Mouse (Mus musculus) heart, embryonic 11.5 days (tissue): ENCODE results near the gene Mta2. TPM values are rescaled to one million over a fixed set of nuclear protein-coding genes. Genes with fewer than 3 reads are reported as not detected.

Experiments used
- ATAC-seq: fragments of 200-750 bp; cut with Nextera tagmentation; replicated peaks from 2 replicates; pipeline ENCODE4 v1.8.0; 2017; ENCODE audit warnings: moderate library complexity; ENCODE audit not compliant: insufficient number of reproducible peaks, low FRiP score, low TSS enrichment
- H3K27ac ChIP-seq: fragments of 300-500 bp; sonication (generic); 2 replicates; pipeline ENCODE4 v1.5.1; 2014; ENCODE audit warnings: mild to moderate bottlenecking, low read depth, low read length
- H3K27me3 ChIP-seq: fragments of 300-500 bp; sonication (generic); 2 replicates; pipeline ENCODE4 v1.6.1; 2014; ENCODE audit warnings: mild to moderate bottlenecking, low read length, mixed read lengths; ENCODE audit not compliant: control insufficient read depth, insufficient read depth
- H3K36me3 ChIP-seq: fragments of 300-500 bp; sonication (generic); 2 replicates; pipeline ENCODE4 v1.6.1; 2014; ENCODE audit warnings: mild to moderate bottlenecking, low read length, moderate library complexity, mixed read lengths; ENCODE audit not compliant: control insufficient read depth, insufficient read depth
- H3K4me1 ChIP-seq: fragments of 300-500 bp; sonication (generic); 2 replicates; pipeline ENCODE4 v1.6.1; 2014; ENCODE audit warnings: low read length; ENCODE audit not compliant: control insufficient read depth, insufficient read depth
- H3K4me2 ChIP-seq: fragments of 300-500 bp; sonication (generic); 2 replicates; pipeline ENCODE4 v1.6.1; 2014; ENCODE audit warnings: mild to moderate bottlenecking, moderate library complexity
- H3K4me3 ChIP-seq: fragments of 300-500 bp; sonication (generic); 2 replicates; pipeline ENCODE4 v1.5.1; 2014; ENCODE audit warnings: low read depth, low read length
- H3K9ac ChIP-seq: fragments of 300-500 bp; sonication (generic); 2 replicates; pipeline ENCODE4 v1.6.1; 2014; ENCODE audit warnings: mild to moderate bottlenecking, low read depth, low read length, moderate library complexity
- H3K9me3 ChIP-seq: fragments of 300-500 bp; sonication (generic); replicated peaks from 2 replicates; pipeline ENCODE4 v1.6.1; 2016; ENCODE audit warnings: low read length; ENCODE audit not compliant: control insufficient read depth
- WGBS: fragments of 180-500 bp; shearing (Covaris S2); extraction: QIAGEN DNeasy Blood & Tissue Kit; methylation state at CpG from one replicate; pipeline ENCODE4 v1.1.7; 2014; ENCODE audit not compliant: insufficient replicate concordance; 5-methylcytosine and 5-hydroxymethylcytosine counted together
- polyA plus RNA-seq: library from polyadenylated mRNA; unstranded; fragments of >200 nt; fragmentation: Nextera tagmentation; extraction: Ambion mirVana; gene quantifications from 2 replicates; pipeline ENCODE4 v1.2.1, GENCODE M21; 2014

Gene Mta2
- polyA plus RNA-seq, 1 experiment from 2014 or later = 30.0 TPM

GRCm38 (mm10) chr19:8921741-8922140 lies 19.9 kb upstream of the Mta2 start:
- H3K4me2 ChIP-seq = peak overlapping the region; percentile 87
- 77% methylated on average over 9 of the region's 9 CpGs for WGBS
- H3K9me3 ChIP-seq = no peaks in the 10 kb centered on the region
- H3K4me3 ChIP-seq = no peak overlapping the region; the same call in 1 of the 2 replicates
- H3K4me1 ChIP-seq = peaks cover 8% of the 10 kb centered on the region
- no peaks in the 10 kb centered on the region for H3K27me3 ChIP-seq
- no peak for ATAC-seq
- H3K9ac ChIP-seq = no peak overlapping the region
- peaks cover 14% of the 10 kb centered on the region for H3K36me3 ChIP-seq
- H3K27ac ChIP-seq = no peak overlapping the region

- Histone ChIP-seq H3K9me3 (no peaks in the 10 kb centered on the region), H3K27me3 (no peaks in the 10 kb centered on the region), H3K9ac (no peak overlapping the region), H3K4me3 (no peak overlapping the region), H3K4me2 (no peak overlapping the region), H3K4me1 (peaks cover 20% of the 10 kb centered on the region), H3K36me3 (peaks cover 16% of the 10 kb centered on the region), H3K27ac (no peak overlapping the region)
- no peak for ATAC-seq
- 94% methylated on average over 2 of the region's 2 CpGs for WGBS
Measured at GRCm38 (mm10) chr19:8926766-8927165, 14.9 kb upstream of the Mta2 start.

GRCm38 (mm10) chr19:8927891-8928525 lies 13.7 kb upstream of the Mta2 start:
- Histone ChIP-seq H3K4me2 (no peak overlapping the region), H3K27ac (no peak overlapping the region), H3K4me3 (no peak overlapping the region), H3K4me1 (peaks cover 20% of the 10 kb centered on the region), H3K9me3 (no peaks in the 10 kb centered on the region), H3K36me3 (peaks cover 14% of the 10 kb centered on the region), H3K27me3 (no peaks in the 10 kb centered on the region), H3K9ac (no peak overlapping the region)
- WGBS = 83% methylated on average over 12 of the region's 12 CpGs
- no peak for ATAC-seq

- 18% methylated on average over 16 of the region's 16 CpGs for WGBS
- H3K9ac ChIP-seq = no peak overlapping the region; the same call in 1 of the 2 replicates
- ATAC-seq = no peak
- peaks cover 11% of the 10 kb centered on the region for H3K36me3 ChIP-seq
- H3K4me2 ChIP-seq = peak overlapping the region; percentile 89
- peak overlapping the region; percentile 76; the same call in 1 of the 2 replicates for H3K27ac ChIP-seq
- peaks cover 20% of the 10 kb centered on the region for H3K4me1 ChIP-seq
- no peaks in the 10 kb centered on the region for H3K27me3 ChIP-seq
- no peaks in the 10 kb centered on the region for H3K9me3 ChIP-seq
- H3K4me3 ChIP-seq = peak overlapping the region; percentile 87
Measured at GRCm38 (mm10) chr19:8928689-8929223, 12.9 kb upstream of the Mta2 start.

GRCm38 (mm10) chr19:8929224-8930088 lies 12.2 kb upstream of the Mta2 start, which contains the start of the genes Rom1 and Eml3:
Rom1 (minus strand) TSS chr19:8929356.
Eml3 (plus strand) TSS chr19:8929552.
- peak within 1 kb of the TSS; percentile 91 for H3K9ac ChIP-seq
- WGBS = 1% methylated on average over 58 of the region's 74 CpGs
- H3K27ac ChIP-seq = peak within 1 kb of the TSS; percentile 76
- H3K4me1 ChIP-seq = peaks cover 20% of the 10 kb centered on the region
- H3K36me3 ChIP-seq = peaks cover 13% of the 10 kb centered on the region
- H3K27me3 ChIP-seq = no peaks in the 10 kb centered on the region
- H3K4me3 ChIP-seq = peak within 1 kb of the TSS; percentile 87
- peak; percentile 82 for ATAC-seq
- no peaks in the 10 kb centered on the region for H3K9me3 ChIP-seq
- H3K4me2 ChIP-seq = peak within 1 kb of the TSS; percentile 89

GRCm38 (mm10) chr19:8930117-8930516 lies 11.6 kb upstream of the Mta2 start:
- Histone ChIP-seq H3K4me1 (peaks cover 20% of the 10 kb centered on the region), H3K4me3 (peak overlapping the region; percentile 87), H3K9me3 (no peaks in the 10 kb centered on the region), H3K27ac (peak overlapping the region; percentile 76; the same call in 1 of the 2 replicates), H3K9ac (peak overlapping the region; percentile 91), H3K27me3 (no peaks in the 10 kb centered on the region), H3K4me2 (peak overlapping the region; percentile 89), H3K36me3 (peaks cover 13% of the 10 kb centered on the region)
- WGBS = 10% methylated on average over 11 of the region's 11 CpGs
- no peak for ATAC-seq

- Histone ChIP-seq H3K4me3 (peak overlapping the region; percentile 87; the same call in 1 of the 2 replicates), H3K9me3 (no peaks in the 10 kb centered on the region), H3K27me3 (no peaks in the 10 kb centered on the region), H3K4me1 (peaks cover 20% of the 10 kb centered on the region), H3K36me3 (peaks cover 8% of the 10 kb centered on the region), H3K27ac (no peak overlapping the region), H3K4me2 (peak overlapping the region; percentile 89), H3K9ac (peak overlapping the region; percentile 91)
- no peak for ATAC-seq
- 81% methylated on average over 7 of the region's 7 CpGs for WGBS
Measured at GRCm38 (mm10) chr19:8930771-8931170, 10.9 kb upstream of the Mta2 start.

GRCm38 (mm10) chr19:8936736-8937135 lies 4.9 kb upstream of the Mta2 start:
- Histone ChIP-seq H3K9me3 (no peaks in the 10 kb centered on the region), H3K4me2 (no peak overlapping the region), H3K27me3 (no peaks in the 10 kb centered on the region), H3K4me3 (no peak overlapping the region), H3K4me1 (peaks cover 8% of the 10 kb centered on the region; the same call in 1 of the 2 replicates), H3K9ac (no peak overlapping the region), H3K36me3 (peaks cover 10% of the 10 kb centered on the region), H3K27ac (no peak overlapping the region)
- WGBS = 88% methylated on average over 2 of the region's 2 CpGs
- ATAC-seq = no peak
